Mouse (Mus musculus): ENCODE measurements around the gene Cd300a.
A peak's percentile ranks its signal among the peaks of the same experiment; 100 is the strongest.
"Not testable (repeated sequence)": the region's sequence is repeated elsewhere in the genome, so short reads cannot be mapped to it uniquely, and the experiment has no call there.

The Cd300a gene

DNA sequence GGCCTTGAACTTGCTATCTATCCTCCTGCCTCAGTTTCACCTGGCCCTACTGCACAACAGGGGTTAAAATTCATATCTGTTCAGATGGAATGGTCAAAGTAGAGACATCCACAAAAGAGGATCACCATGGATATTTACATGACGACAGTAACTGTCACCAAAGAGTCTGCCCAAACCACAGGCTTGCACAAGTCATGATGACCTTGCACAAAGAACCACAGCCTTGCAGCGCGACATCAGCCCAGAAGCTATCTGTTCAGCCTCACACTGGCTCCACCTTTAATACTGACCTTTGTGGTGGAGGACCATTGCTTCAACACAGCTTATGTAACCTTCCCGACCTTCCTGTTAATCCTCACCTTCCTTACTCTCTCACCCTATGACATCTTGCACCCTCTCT, 17.7 kb downstream of the Cd300a start:
- no peak for DNase-seq (ENCODE audit: low spot score)

- DNase-seq (ENCODE audit: low spot score) = no peak
These were observed 18.2 kb downstream of the Cd300a start for GRCm38 (mm10) chr11:114908086-114908485.

DNA sequence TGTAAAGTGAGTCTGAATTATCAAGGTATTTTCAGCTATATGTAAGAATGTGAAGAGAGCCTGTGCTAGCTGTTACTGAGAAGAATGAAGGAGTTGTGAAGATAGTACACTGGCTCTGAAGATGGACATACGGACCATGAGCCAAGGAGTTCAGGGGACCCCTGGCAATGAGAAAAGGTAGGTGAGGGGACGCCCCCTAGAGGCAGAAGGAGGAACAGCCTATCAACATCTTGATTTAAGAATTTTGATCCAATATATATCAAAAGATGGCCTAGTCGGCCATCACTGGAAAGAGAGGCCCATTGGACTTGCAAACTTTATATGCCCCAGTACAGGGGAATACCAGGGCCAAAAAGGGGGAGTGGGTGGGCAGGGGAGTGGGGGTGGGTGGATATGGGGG, 19.7 kb downstream of the Cd300a start:
- DNase-seq (ENCODE audit: low spot score) = not testable (repeated sequence)

- peak; percentile 79 for DNase-seq (ENCODE audit: low spot score)
These were observed 23.0 kb downstream of the Cd300a start for GRCm38 (mm10) chr11:114912847-114913246.

GRCm38 (mm10) chr11:114914978-114915377, 25.1 kb downstream of the Cd300a start:
- DNase-seq (ENCODE audit: low spot score) = no peak

DNA sequence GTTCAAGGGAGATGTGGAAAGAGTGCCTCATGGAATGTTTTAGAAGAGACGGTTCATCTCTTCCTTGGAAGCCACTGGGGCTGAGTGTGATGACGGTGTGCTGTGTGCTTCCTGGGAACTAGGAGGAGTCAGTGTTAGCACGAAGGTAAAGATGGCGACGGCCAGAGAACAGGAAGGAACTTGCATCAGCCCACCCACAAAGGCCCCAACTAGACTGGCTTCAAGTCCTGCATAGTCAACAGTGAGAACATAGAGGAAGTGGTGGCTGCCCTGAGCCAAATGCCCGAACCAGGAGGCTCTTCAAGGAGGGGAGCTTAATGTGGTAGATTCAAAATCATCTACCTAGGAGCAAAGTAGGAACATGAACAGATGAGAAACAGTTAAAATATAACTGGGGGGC, 27.3 kb downstream of the Cd300a start:
- DNase-seq (ENCODE audit: low spot score) = no peak

DNA sequence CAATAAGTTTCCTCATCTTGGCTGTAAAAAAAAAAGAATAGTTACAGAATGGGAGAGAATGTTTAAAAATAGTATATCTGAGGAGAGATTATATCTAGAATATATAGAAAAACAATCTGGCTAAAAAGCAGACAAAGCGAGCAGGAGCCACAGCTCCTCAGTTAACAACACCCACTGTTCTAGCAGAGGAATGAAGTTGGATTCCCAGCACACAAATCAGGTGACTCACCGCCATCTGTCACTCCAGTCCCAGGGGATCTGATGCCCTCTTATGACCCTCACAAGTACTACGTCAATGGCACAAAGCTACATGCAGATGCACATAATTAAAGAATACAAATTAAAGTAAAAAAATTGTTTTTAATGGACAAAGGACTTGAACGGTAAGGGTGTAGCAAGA, 32.6 kb downstream of the Cd300a start:
- DNase-seq (ENCODE audit: low spot score) = no peak

DNA sequence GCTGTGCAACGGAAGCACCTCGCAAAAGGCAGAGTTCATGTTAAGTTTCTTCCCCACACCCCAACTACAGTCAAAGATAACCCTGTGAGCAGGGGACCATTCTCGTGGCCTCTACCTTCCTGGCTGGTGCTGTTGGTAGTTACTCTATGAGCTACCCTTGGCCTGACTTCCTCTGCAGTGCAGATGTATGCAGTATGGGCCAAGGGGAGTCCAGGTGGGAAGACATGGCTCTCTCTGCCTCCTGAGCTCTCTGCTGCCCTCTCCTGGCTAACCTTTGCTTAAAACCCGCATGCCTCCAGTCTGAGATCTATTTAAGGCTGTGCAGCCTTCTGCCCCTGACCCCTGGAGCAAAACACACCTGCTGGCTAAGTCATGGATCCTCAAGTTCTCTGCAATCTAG, 34.1 kb downstream of the Cd300a start:
- DNase-seq (ENCODE audit: low spot score) = no peak

DNA sequence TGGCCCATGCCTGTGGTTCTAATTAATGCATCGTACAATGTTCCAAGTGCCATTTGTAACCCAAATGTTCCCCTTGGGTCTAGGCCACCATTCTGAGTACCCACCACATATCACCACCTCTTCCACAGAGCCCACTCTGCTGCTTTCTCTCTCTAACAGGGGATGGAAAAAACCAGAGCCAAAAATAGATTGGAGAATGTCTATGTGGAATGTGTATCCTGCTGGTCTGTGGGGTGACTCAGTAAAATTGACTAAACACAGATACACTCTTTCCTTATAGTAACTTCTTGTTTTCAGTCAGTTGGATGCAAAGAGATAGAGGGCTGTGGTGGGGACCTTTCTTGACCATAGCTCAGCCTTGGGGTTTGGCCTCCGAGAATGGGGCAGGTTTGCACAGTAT, 39.7 kb downstream of the Cd300a start:
- no peak for DNase-seq (ENCODE audit: low spot score)

GRCm38 (mm10) chr11:114931041-114931440, 41.2 kb downstream of the Cd300a start:
- no peak for DNase-seq (ENCODE audit: low spot score)

DNA sequence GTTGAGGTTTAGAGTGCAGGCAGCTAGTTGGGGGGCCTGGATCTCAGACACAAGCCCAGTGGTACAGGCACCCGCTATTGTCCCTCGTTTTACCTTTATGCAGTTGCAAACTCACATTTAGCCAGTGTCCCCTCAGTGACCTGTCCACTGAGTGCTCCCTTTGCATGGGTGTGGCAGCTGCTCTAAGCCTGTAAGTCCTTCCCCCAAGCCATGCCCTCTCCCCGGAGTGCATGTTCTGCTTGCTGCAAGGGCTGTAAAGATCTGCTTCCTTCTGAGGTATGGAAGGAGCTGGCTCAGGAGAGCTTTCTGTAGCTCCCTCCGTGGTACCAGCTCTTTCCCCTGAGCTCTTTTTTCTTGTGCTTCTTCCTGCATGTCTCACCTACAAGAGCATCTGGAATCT, 43.8 kb downstream of the Cd300a start:
- DNase-seq (ENCODE audit: low spot score) = no peak

DNA sequence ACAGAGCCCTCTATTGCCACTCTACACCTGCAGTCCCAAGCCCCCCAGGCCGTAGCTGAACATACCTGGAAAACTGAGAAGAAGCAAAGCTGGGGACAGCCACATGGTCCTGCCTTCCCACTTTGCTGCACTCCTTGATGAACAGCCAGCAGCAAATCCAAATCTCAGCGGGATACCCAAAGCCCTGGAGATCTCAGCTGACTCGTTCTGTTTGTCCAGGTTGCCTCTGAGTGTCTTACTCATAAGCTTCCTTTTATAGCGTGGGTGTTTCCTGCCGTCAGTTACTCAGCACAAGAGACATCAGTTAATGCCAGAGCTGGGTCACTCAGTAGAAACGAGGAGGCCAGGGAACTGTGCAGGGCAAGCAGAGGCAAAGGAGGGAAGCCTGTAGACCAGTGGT, 44.3 kb downstream of the Cd300a start, which contains the start of gene Cd300lb:
Gene Cd300lb (minus strand): TSS at position 243 of the 400 bp plus-strand sequence.
- no peak for DNase-seq (ENCODE audit: low spot score)
